Mouse (Mus musculus) heart, embryonic 11.5 days (tissue): ENCODE measurements at regions not wholly inside any gene's neighbourhood (a gene's known extent, or its start where the extent isn't known, plus 50 kb on each side); places are given as distances from the start of the nearest gene placed in this dataset.

Experiments
- ATAC-seq: fragments of 200-750 bp; cut with Nextera tagmentation; replicated peaks from 2 replicates; pipeline ENCODE4 v1.8.0; 2017; ENCODE audit warnings: moderate library complexity; ENCODE audit not compliant: insufficient number of reproducible peaks, low FRiP score, low TSS enrichment
- H3K27ac ChIP-seq: fragments of 300-500 bp; sonication (generic); 2 replicates; pipeline ENCODE4 v1.5.1; 2014; ENCODE audit warnings: mild to moderate bottlenecking, low read depth, low read length
- H3K27me3 ChIP-seq: fragments of 300-500 bp; sonication (generic); 2 replicates; pipeline ENCODE4 v1.6.1; 2014; ENCODE audit warnings: mild to moderate bottlenecking, low read length, mixed read lengths; ENCODE audit not compliant: control insufficient read depth, insufficient read depth
- H3K36me3 ChIP-seq: fragments of 300-500 bp; sonication (generic); 2 replicates; pipeline ENCODE4 v1.6.1; 2014; ENCODE audit warnings: mild to moderate bottlenecking, low read length, moderate library complexity, mixed read lengths; ENCODE audit not compliant: control insufficient read depth, insufficient read depth
- H3K4me1 ChIP-seq: fragments of 300-500 bp; sonication (generic); 2 replicates; pipeline ENCODE4 v1.6.1; 2014; ENCODE audit warnings: low read length; ENCODE audit not compliant: control insufficient read depth, insufficient read depth
- H3K4me2 ChIP-seq: fragments of 300-500 bp; sonication (generic); 2 replicates; pipeline ENCODE4 v1.6.1; 2014; ENCODE audit warnings: mild to moderate bottlenecking, moderate library complexity
- H3K4me3 ChIP-seq: fragments of 300-500 bp; sonication (generic); 2 replicates; pipeline ENCODE4 v1.5.1; 2014; ENCODE audit warnings: low read depth, low read length
- H3K9ac ChIP-seq: fragments of 300-500 bp; sonication (generic); 2 replicates; pipeline ENCODE4 v1.6.1; 2014; ENCODE audit warnings: mild to moderate bottlenecking, low read depth, low read length, moderate library complexity
- H3K9me3 ChIP-seq: fragments of 300-500 bp; sonication (generic); replicated peaks from 2 replicates; pipeline ENCODE4 v1.6.1; 2016; ENCODE audit warnings: low read length; ENCODE audit not compliant: control insufficient read depth
- WGBS: fragments of 180-500 bp; shearing (Covaris S2); extraction: QIAGEN DNeasy Blood & Tissue Kit; methylation state at CpG from one replicate; pipeline ENCODE4 v1.1.7; 2014; ENCODE audit not compliant: insufficient replicate concordance; 5-methylcytosine and 5-hydroxymethylcytosine counted together

DNA sequence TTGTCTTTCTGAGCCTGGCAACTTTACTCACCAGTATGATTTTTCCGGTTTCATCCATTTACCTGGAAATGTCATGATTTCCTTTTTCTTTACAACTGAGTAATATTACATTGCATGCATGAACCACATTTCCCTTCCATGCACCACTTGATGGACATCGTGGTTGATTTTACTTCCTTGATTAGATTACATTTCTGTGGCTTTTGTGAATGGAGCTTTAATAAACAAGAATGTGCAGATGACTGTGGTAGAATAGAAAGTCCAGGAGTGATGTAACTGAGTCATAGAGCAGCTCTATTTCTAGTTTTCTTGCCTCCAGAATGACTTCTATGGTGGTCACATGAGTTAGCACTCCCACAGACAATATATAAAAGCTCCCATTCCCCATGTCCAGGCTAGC, 75.2 kb downstream of the Chst2 start:
- Histone ChIP-seq H3K27ac (no peak overlapping the region), H3K4me2 (no peak overlapping the region), H3K27me3 (no peaks in the 10 kb centered on the region), H3K36me3 (no peaks in the 10 kb centered on the region), H3K4me1 (no peaks in the 10 kb centered on the region; the same call in 1 of the 2 replicates), H3K4me3 (no peak overlapping the region), H3K9me3 (no peaks in the 10 kb centered on the region), H3K9ac (no peak overlapping the region)
- ATAC-seq, result no peak
- 83% methylated on average over 2 of the region's 2 CpGs for WGBS

DNA sequence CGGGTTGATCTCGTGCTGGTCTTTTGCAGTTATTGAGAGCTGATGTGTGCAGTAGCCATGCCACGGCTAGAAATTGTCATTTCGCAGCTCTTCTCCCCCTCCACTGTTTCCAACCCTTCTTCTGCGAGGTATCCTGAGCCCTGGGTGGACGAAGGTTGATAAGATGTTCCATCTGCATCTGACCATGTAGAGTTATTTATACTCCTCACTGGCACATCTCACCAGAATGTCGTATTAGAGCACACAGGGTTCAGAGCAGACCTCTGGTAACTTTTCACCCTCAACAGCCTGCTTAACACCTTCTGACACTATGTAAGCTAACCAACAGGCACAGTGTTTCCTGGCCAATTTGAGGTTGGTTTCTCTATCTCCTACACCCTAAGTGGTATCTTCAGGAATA, 76.4 kb downstream of the Chst2 start:
- Histone ChIP-seq H3K4me3 (no peak overlapping the region), H3K4me2 (no peak overlapping the region), H3K4me1 (no peaks in the 10 kb centered on the region; the same call in 1 of the 2 replicates), H3K27me3 (no peaks in the 10 kb centered on the region), H3K36me3 (no peaks in the 10 kb centered on the region), H3K27ac (no peak overlapping the region), H3K9ac (no peak overlapping the region), H3K9me3 (no peaks in the 10 kb centered on the region)
- no peak for ATAC-seq
- WGBS, result 78% methylated on average over 7 of the region's 7 CpGs

DNA sequence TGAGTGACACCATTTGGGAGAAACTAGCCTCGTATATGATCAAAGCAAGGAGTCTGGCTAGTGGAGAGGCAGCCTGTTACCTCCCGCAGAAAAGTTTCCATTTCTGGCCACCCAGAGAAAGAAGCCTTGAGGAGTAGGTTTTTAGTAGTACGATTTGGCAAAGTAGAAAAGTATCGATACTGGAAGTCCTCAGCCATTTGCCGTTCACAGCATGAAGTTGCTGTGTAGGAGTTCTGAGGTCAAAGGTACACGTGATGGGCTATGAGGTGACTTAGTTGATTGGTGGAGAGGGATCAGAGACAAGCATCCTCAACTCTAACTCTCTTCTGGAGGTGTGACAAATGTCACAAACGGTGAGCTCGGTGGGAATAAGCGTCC, 77.5 kb downstream of the Chst2 start:
- H3K4me2 ChIP-seq, result peak overlapping the region; percentile 24; the same call in 1 of the 2 replicates
- H3K9me3 ChIP-seq, result no peaks in the 10 kb centered on the region
- no peaks in the 10 kb centered on the region for H3K36me3 ChIP-seq
- H3K4me1 ChIP-seq, result no peaks in the 10 kb centered on the region; the same call in 1 of the 2 replicates
- 37% methylated on average over 9 of the region's 9 CpGs for WGBS
- H3K27ac ChIP-seq, result no peak overlapping the region
- no peak overlapping the region for H3K4me3 ChIP-seq
- H3K27me3 ChIP-seq, result no peaks in the 10 kb centered on the region
- ATAC-seq, result no peak
- no peak overlapping the region for H3K9ac ChIP-seq

DNA sequence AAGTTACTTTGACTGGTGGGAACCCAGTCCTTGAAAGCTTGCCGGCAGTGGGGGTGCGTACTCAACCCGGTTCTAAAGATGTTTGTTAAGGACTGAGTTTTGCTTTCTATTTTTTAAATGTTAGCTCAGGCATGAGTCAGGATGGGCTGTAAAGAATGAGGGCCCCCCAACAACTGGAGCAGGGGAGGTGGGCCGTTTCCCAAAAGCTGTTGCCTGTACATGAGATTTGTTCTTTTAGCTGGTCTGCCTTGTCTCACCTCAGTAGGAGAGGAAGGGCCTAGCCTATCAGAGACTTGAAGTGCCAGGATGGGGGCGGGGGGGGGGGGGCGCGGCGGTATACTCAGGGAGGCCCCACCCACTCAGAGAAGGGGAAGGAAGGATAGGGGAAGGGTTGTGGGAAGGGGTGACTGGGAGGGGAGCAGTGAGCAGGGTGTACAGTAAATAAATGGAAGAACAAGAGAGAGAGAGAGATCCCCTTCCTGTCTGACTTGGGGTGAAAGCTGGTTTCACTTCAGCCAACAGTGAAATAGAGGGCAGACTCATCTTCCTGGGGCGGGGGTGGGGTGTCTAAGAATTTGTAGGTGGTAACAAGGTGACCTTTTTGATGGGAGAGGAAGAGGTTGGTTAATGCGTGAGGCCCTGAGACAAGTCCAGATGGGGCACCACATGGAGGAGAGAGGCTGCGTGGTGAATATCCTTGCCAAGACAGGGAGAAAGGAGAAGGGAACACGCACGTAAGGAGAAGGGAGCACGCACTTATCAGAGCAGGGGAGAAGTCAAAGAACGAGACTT, 78.1 kb downstream of the Chst2 start:
- Histone ChIP-seq H3K9ac (no peak overlapping the region), H3K27ac (no peak overlapping the region), H3K4me3 (no peak overlapping the region), H3K4me1 (no peaks in the 10 kb centered on the region; the same call in 1 of the 2 replicates), H3K4me2 (peak overlapping the region; percentile 24; the same call in 1 of the 2 replicates), H3K9me3 (no peaks in the 10 kb centered on the region), H3K36me3 (no peaks in the 10 kb centered on the region), H3K27me3 (no peaks in the 10 kb centered on the region)
- no peak for ATAC-seq
- 51% methylated on average over 11 of the region's 15 CpGs for WGBS

DNA sequence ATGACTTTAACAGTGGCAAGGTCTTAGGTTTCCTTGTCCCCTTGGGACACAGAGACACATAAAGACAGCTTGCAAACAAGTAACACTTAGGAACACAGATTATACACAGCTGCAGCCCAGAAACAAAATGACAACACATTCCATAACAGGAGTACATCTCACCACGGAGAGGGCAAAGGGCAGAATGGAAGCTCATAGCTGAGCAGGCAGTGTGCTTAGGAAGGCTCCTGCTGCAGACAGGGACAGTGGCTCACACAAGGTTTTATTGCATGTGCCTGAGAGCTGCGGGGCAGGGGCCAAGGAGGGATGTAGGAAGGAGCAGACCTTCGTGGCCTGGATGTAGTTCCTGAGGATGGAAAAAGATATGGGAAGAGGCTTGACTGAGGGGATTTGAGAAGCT, 78.8 kb downstream of the Chst2 start:
- no peak for ATAC-seq
- Histone ChIP-seq H3K36me3 (no peaks in the 10 kb centered on the region), H3K9ac (no peak overlapping the region), H3K4me1 (no peaks in the 10 kb centered on the region; the same call in 1 of the 2 replicates), H3K4me2 (no peak overlapping the region), H3K4me3 (no peak overlapping the region), H3K27ac (no peak overlapping the region), H3K27me3 (no peaks in the 10 kb centered on the region), H3K9me3 (no peaks in the 10 kb centered on the region)
- WGBS, result 44% methylated on average over 3 of the region's 3 CpGs

DNA sequence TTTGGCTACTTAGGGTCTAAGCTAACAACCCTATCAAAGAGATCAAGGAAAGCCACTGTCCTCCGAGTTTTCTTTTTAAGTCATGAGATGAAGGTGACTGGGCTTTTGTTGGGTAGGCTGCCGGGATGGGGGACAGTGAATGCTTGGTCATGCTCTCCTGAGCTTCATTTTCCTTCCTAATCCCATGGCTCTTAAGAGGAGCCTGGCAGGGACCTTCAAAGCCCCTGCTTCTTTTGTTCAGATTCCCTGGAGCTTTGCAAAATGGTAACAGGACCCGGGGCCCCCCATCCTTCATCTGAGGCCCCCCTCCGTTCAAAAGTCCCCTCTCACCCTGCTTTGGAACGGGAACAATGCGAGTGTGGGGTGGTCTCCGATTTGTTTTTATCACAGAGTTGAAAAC, 82.9 kb downstream of the Chst2 start:
- H3K9ac ChIP-seq, result no peak overlapping the region
- no peak overlapping the region for H3K27ac ChIP-seq
- no peak overlapping the region for H3K4me3 ChIP-seq
- no peak for ATAC-seq
- H3K9me3 ChIP-seq, result no peaks in the 10 kb centered on the region
- no peaks in the 10 kb centered on the region for H3K36me3 ChIP-seq
- H3K4me1 ChIP-seq, result no peaks in the 10 kb centered on the region; the same call in 1 of the 2 replicates
- WGBS, result 64% methylated on average over 7 of the region's 7 CpGs
- H3K4me2 ChIP-seq, result no peak overlapping the region
- no peaks in the 10 kb centered on the region for H3K27me3 ChIP-seq

DNA sequence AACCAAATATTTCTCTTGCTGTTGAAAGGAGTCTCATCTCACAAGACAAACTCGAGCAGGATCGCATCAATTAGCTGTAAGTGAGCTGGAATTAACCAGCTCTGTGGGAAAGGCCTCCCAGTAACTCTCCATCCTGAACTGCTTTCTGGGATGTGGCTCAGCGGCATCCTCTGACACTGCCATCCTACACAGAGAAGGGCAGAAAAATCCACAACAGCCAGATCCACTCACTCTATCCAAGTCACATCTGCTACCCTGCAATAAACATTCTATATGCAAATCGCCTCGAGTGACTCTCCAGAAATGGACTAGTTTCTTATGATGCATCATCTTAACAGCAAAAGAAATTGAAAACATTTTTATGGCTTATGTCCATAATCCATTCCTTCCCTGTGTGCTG, 83.6 kb downstream of the Chst2 start:
- Histone ChIP-seq H3K36me3 (no peaks in the 10 kb centered on the region), H3K9ac (no peak overlapping the region), H3K4me1 (no peaks in the 10 kb centered on the region; the same call in 1 of the 2 replicates), H3K9me3 (no peaks in the 10 kb centered on the region), H3K27ac (no peak overlapping the region), H3K4me3 (no peak overlapping the region), H3K4me2 (no peak overlapping the region), H3K27me3 (no peaks in the 10 kb centered on the region)
- ATAC-seq, result no peak
- WGBS, result 74% methylated on average over 5 of the region's 5 CpGs

DNA sequence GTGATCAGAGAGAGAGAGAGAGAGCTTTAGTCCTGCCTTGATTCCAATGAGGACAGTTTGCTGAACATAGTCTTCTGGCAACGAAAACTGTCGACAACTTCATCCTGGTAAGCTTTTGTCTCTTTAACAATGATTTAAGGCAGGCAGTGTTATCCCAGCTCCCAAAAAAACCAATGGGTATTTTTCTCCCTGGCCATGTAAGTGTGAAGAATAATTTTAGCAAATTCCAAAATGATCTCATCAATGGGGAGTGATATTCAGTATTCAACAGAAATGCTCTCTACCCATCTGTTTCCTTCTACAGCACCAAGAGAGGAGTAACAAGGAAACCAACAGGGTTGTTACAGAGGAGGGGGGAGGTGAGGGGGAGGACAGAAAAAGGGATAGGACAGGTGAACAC, 84.5 kb downstream of the Chst2 start:
- no peak overlapping the region for H3K9ac ChIP-seq
- WGBS, result 79% methylated on average over 2 of the region's 2 CpGs
- H3K4me1 ChIP-seq, result no peaks in the 10 kb centered on the region
- no peak overlapping the region for H3K4me3 ChIP-seq
- no peaks in the 10 kb centered on the region for H3K9me3 ChIP-seq
- no peak for ATAC-seq
- no peaks in the 10 kb centered on the region for H3K36me3 ChIP-seq
- no peaks in the 10 kb centered on the region for H3K27me3 ChIP-seq
- no peak overlapping the region for H3K27ac ChIP-seq
- H3K4me2 ChIP-seq, result no peak overlapping the region

DNA sequence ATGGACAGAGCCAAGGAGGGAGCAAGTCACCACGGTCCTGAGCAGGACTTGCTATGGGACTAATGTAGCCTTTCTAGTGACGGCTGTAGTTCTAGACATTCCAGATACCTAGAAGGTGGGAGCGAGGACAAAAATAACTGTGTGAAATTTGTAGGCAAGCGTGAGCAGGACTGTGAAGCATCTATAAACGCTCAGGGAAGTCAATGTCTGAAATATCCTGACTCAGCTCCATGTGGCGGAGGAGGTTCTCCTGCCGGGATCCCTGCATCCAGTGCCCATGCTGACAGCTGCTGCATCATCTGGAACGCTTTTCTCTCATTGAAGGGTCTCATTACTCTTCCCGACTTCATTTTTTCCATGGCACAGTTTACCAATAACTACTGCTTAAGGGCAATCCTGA, 87.6 kb downstream of the Chst2 start:
- H3K4me3 ChIP-seq, result no peak overlapping the region
- 76% methylated on average over 9 of the region's 9 CpGs for WGBS
- 0 out of 2 replicates have a peak, but pooled peaks cover 3% of the 10 kb centered on the region for H3K4me1 ChIP-seq
- no peak for ATAC-seq
- no peaks in the 10 kb centered on the region for H3K9me3 ChIP-seq
- no peak overlapping the region for H3K27ac ChIP-seq
- no peak overlapping the region for H3K4me2 ChIP-seq
- no peaks in the 10 kb centered on the region for H3K27me3 ChIP-seq
- no peaks in the 10 kb centered on the region for H3K36me3 ChIP-seq
- no peak overlapping the region for H3K9ac ChIP-seq
